Mouse (Mus musculus): ENCODE data around the gene Traf4. TPM values are rescaled to one million over a fixed set of nuclear protein-coding genes. Genes with fewer than 3 reads are reported as not detected.
A peak's percentile ranks its signal among the peaks of the same experiment; 100 is the strongest.

Gene Traf4
- polyA plus RNA-seq, 1 experiment from 2014 or later: 73.9 TPM

GRCm38 (mm10) chr11:78153778-78154177 is 11.6 kb downstream of the Traf4 start:
- H3K4me2 ChIP-seq (ENCODE audit: low read depth, low read length): no peak overlapping the region
- H3K27me3 ChIP-seq (replicated peaks; ENCODE audit: control insufficient read depth, insufficient read depth, low read length): no peaks in the 10 kb centered on the region
- no peaks in the 10 kb centered on the region for H3K9me3 ChIP-seq (ENCODE audit: control insufficient read depth, low read length)
- no peak overlapping the region for H3K27ac ChIP-seq (ENCODE audit: low read length)
- H3K4me3 ChIP-seq (ENCODE audit: low read length): no peak overlapping the region
- no peak for ATAC-seq
- H3K9ac ChIP-seq (ENCODE audit: low read depth, low read length): no peak overlapping the region
- peaks cover 12% of the 10 kb centered on the region; the same call in 1 of the 2 replicates for H3K36me3 ChIP-seq (ENCODE audit: control insufficient read depth, insufficient read depth, low read length)
- 82% methylated on average over 13 of the region's 13 CpGs for WGBS
- no peaks in the 10 kb centered on the region for H3K4me1 ChIP-seq (ENCODE audit: control insufficient read depth, insufficient read depth, low read length)

- no peak overlapping the region for H3K4me3 ChIP-seq (ENCODE audit: low read length)
- WGBS: 51% methylated on average over 9 of the region's 9 CpGs
- H3K4me1 ChIP-seq (ENCODE audit: control insufficient read depth, insufficient read depth, low read length): no peaks in the 10 kb centered on the region
- no peak overlapping the region for H3K9ac ChIP-seq (ENCODE audit: low read depth, low read length)
- peak overlapping the region; percentile 8; the same call in 1 of the 2 replicates for H3K27ac ChIP-seq (ENCODE audit: low read length)
- peaks cover 12% of the 10 kb centered on the region; the same call in 1 of the 2 replicates for H3K36me3 ChIP-seq (ENCODE audit: control insufficient read depth, insufficient read depth, low read length)
- no peaks in the 10 kb centered on the region for H3K27me3 ChIP-seq (replicated peaks; ENCODE audit: control insufficient read depth, insufficient read depth, low read length)
- ATAC-seq: no peak
- H3K9me3 ChIP-seq (ENCODE audit: control insufficient read depth, low read length): no peaks in the 10 kb centered on the region
- H3K4me2 ChIP-seq (ENCODE audit: low read depth, low read length): no peak overlapping the region
These were observed 12.8 kb downstream of the Traf4 start for GRCm38 (mm10) chr11:78152299-78153231.

- no peak overlapping the region for H3K4me2 ChIP-seq (ENCODE audit: low read depth, low read length)
- H3K36me3 ChIP-seq (ENCODE audit: control insufficient read depth, insufficient read depth, low read length): peaks cover 12% of the 10 kb centered on the region; the same call in 1 of the 2 replicates
- no peak overlapping the region for H3K4me3 ChIP-seq (ENCODE audit: low read length)
- H3K27ac ChIP-seq (ENCODE audit: low read length): no peak overlapping the region
- no peak overlapping the region for H3K9ac ChIP-seq (ENCODE audit: low read depth, low read length)
- no peaks in the 10 kb centered on the region for H3K4me1 ChIP-seq (ENCODE audit: control insufficient read depth, insufficient read depth, low read length)
- no peaks in the 10 kb centered on the region for H3K9me3 ChIP-seq (ENCODE audit: control insufficient read depth, low read length)
- 50% methylated on average over 1 of the region's 1 CpGs for WGBS
- H3K27me3 ChIP-seq (replicated peaks; ENCODE audit: control insufficient read depth, insufficient read depth, low read length): no peaks in the 10 kb centered on the region
- no peak for ATAC-seq
These were observed 14.2 kb downstream of the Traf4 start for GRCm38 (mm10) chr11:78151161-78151560.

GRCm38 (mm10) chr11:78146707-78147543 is 18.5 kb downstream of the Traf4 start:
- H3K4me1 ChIP-seq (ENCODE audit: control insufficient read depth, insufficient read depth, low read length): no peaks in the 10 kb centered on the region
- H3K27me3 ChIP-seq (replicated peaks; ENCODE audit: control insufficient read depth, insufficient read depth, low read length): no peaks in the 10 kb centered on the region
- H3K4me2 ChIP-seq (ENCODE audit: low read depth, low read length): no peak overlapping the region
- no peaks in the 10 kb centered on the region for H3K9me3 ChIP-seq (ENCODE audit: control insufficient read depth, low read length)
- peaks cover 5% of the 10 kb centered on the region; the same call in 1 of the 2 replicates for H3K36me3 ChIP-seq (ENCODE audit: control insufficient read depth, insufficient read depth, low read length)
- no peak for ATAC-seq
- WGBS: 89% methylated on average over 6 of the region's 6 CpGs
- H3K9ac ChIP-seq (ENCODE audit: low read depth, low read length): no peak overlapping the region
- no peak overlapping the region for H3K27ac ChIP-seq (ENCODE audit: low read length)
- H3K4me3 ChIP-seq (ENCODE audit: low read length): no peak overlapping the region

GRCm38 (mm10) chr11:78146168-78146567 is 19.2 kb downstream of the Traf4 start:
- H3K27ac ChIP-seq (ENCODE audit: low read length): no peak overlapping the region
- H3K36me3 ChIP-seq (ENCODE audit: control insufficient read depth, insufficient read depth, low read length): peaks cover 5% of the 10 kb centered on the region; the same call in 1 of the 2 replicates
- no peak overlapping the region for H3K4me2 ChIP-seq (ENCODE audit: low read depth, low read length)
- no peaks in the 10 kb centered on the region for H3K27me3 ChIP-seq (replicated peaks; ENCODE audit: control insufficient read depth, insufficient read depth, low read length)
- no peak overlapping the region for H3K9ac ChIP-seq (ENCODE audit: low read depth, low read length)
- no peak overlapping the region for H3K4me3 ChIP-seq (ENCODE audit: low read length)
- WGBS: 86% methylated on average over 5 of the region's 5 CpGs
- no peaks in the 10 kb centered on the region for H3K4me1 ChIP-seq (ENCODE audit: control insufficient read depth, insufficient read depth, low read length)
- no peaks in the 10 kb centered on the region for H3K9me3 ChIP-seq (ENCODE audit: control insufficient read depth, low read length)
- no peak for ATAC-seq

- WGBS: 80% methylated on average over 2 of the region's 2 CpGs
- ATAC-seq: no peak
- H3K9me3 ChIP-seq (ENCODE audit: control insufficient read depth, low read length): no peaks in the 10 kb centered on the region
- no peak overlapping the region for H3K4me3 ChIP-seq (ENCODE audit: low read length)
- H3K36me3 ChIP-seq (ENCODE audit: control insufficient read depth, insufficient read depth, low read length): no peaks in the 10 kb centered on the region
- no peak overlapping the region for H3K4me2 ChIP-seq (ENCODE audit: low read depth, low read length)
- no peak overlapping the region for H3K9ac ChIP-seq (ENCODE audit: low read depth, low read length)
- no peaks in the 10 kb centered on the region for H3K4me1 ChIP-seq (ENCODE audit: control insufficient read depth, insufficient read depth, low read length)
- no peak overlapping the region for H3K27ac ChIP-seq (ENCODE audit: low read length)
- H3K27me3 ChIP-seq (replicated peaks; ENCODE audit: control insufficient read depth, insufficient read depth, low read length): no peaks in the 10 kb centered on the region
These were observed 21.9 kb downstream of the Traf4 start for GRCm38 (mm10) chr11:78143520-78143919.

GRCm38 (mm10) chr11:78140665-78141064 is 24.7 kb downstream of the Traf4 start:
- Histone ChIP-seq H3K27me3 (replicated peaks; ENCODE audit: control insufficient read depth, insufficient read depth, low read length) (no peaks in the 10 kb centered on the region), H3K9ac (ENCODE audit: low read depth, low read length) (no peak overlapping the region), H3K4me1 (ENCODE audit: control insufficient read depth, insufficient read depth, low read length) (0 out of 2 replicates have a peak, but pooled peaks cover 5% of the 10 kb centered on the region), H3K9me3 (ENCODE audit: control insufficient read depth, low read length) (no peaks in the 10 kb centered on the region), H3K27ac (ENCODE audit: low read length) (no peak overlapping the region), H3K4me3 (ENCODE audit: low read length) (no peak overlapping the region), H3K36me3 (ENCODE audit: control insufficient read depth, insufficient read depth, low read length) (no peaks in the 10 kb centered on the region), H3K4me2 (ENCODE audit: low read depth, low read length) (no peak overlapping the region)
- WGBS: 79% methylated on average over 5 of the region's 5 CpGs
- ATAC-seq: no peak

GRCm38 (mm10) chr11:78138023-78138422 is 27.4 kb downstream of the Traf4 start:
- WGBS: 86% methylated on average over 3 of the region's 3 CpGs
- Histone ChIP-seq H3K4me3 (ENCODE audit: low read length) (no peak overlapping the region), H3K27me3 (replicated peaks; ENCODE audit: control insufficient read depth, insufficient read depth, low read length) (no peaks in the 10 kb centered on the region), H3K4me1 (ENCODE audit: control insufficient read depth, insufficient read depth, low read length) (peaks cover 13% of the 10 kb centered on the region; the same call in 1 of the 2 replicates), H3K36me3 (ENCODE audit: control insufficient read depth, insufficient read depth, low read length) (no peaks in the 10 kb centered on the region), H3K9me3 (ENCODE audit: control insufficient read depth, low read length) (no peaks in the 10 kb centered on the region), H3K27ac (ENCODE audit: low read length) (no peak overlapping the region), H3K4me2 (ENCODE audit: low read depth, low read length) (no peak overlapping the region), H3K9ac (ENCODE audit: low read depth, low read length) (no peak overlapping the region)
- ATAC-seq: no peak

- Histone ChIP-seq H3K9me3 (ENCODE audit: control insufficient read depth, low read length) (no peaks in the 10 kb centered on the region), H3K36me3 (ENCODE audit: control insufficient read depth, insufficient read depth, low read length) (no peaks in the 10 kb centered on the region), H3K27ac (ENCODE audit: low read length) (no peak overlapping the region), H3K27me3 (replicated peaks; ENCODE audit: control insufficient read depth, insufficient read depth, low read length) (no peaks in the 10 kb centered on the region), H3K4me3 (ENCODE audit: low read length) (no peak overlapping the region), H3K4me1 (ENCODE audit: control insufficient read depth, insufficient read depth, low read length) (peaks cover 15% of the 10 kb centered on the region; the same call in 1 of the 2 replicates), H3K9ac (ENCODE audit: low read depth, low read length) (no peak overlapping the region), H3K4me2 (ENCODE audit: low read depth, low read length) (no peak overlapping the region)
- WGBS: 83% methylated on average over 4 of the region's 4 CpGs
- no peak for ATAC-seq
These were observed 27.8 kb downstream of the Traf4 start for GRCm38 (mm10) chr11:78137584-78137983.
